Mouse (Mus musculus) forebrain, embryonic 11.5 days (tissue): Measurements from ENCODE around the gene Ly6g6d. TPM values are rescaled to one million over a fixed set of nuclear protein-coding genes. Genes with fewer than 3 reads are reported as not detected.
"Not testable (repeated sequence)": the region's sequence is repeated elsewhere in the genome, so short reads cannot be mapped to it uniquely, and the experiment has no call there.

ENCODE experiments used
- ATAC-seq: fragments of 200-750 bp; cut with Nextera tagmentation; replicated peaks from 2 replicates; pipeline ENCODE4 v1.8.0; 2017; ENCODE audit warnings: moderate TSS enrichment; ENCODE audit not compliant: low FRiP score
- DNase-seq: peaks from one replicate; pipeline ENCODE4 v3.0.0-alpha.2; 2017; ENCODE audit warnings: low spot score
- H3K27ac ChIP-seq: fragments of 300-500 bp; sonication (generic); 2 replicates; pipeline ENCODE4 v1.5.1; 2014; ENCODE audit warnings: low read depth, low read length
- H3K27me3 ChIP-seq: fragments of 300-500 bp; sonication (generic); 2 replicates; pipeline ENCODE4 v1.6.1; 2014; ENCODE audit warnings: mild to moderate bottlenecking, low read length, mixed read lengths; ENCODE audit not compliant: control insufficient read depth, insufficient read depth
- H3K36me3 ChIP-seq: fragments of 300-500 bp; sonication (generic); 2 replicates; pipeline ENCODE4 v1.6.1; 2014; ENCODE audit warnings: mild to moderate bottlenecking, low read length, moderate library complexity, mixed read lengths; ENCODE audit not compliant: control insufficient read depth, insufficient read depth
- H3K4me1 ChIP-seq: fragments of 300-500 bp; sonication (generic); replicated peaks from 2 replicates; pipeline ENCODE4 v1.6.1; 2014; ENCODE audit warnings: low read length, mixed read lengths; ENCODE audit not compliant: control insufficient read depth, insufficient read depth
- H3K4me2 ChIP-seq: fragments of 300-500 bp; sonication (generic); 2 replicates; pipeline ENCODE4 v1.6.1; 2014; ENCODE audit warnings: low read depth, mild to moderate bottlenecking, low read length, moderate library complexity, mixed read lengths; ENCODE audit not compliant: severe bottlenecking
- H3K4me3 ChIP-seq: fragments of 300-500 bp; sonication (generic); 2 replicates; pipeline ENCODE4 v1.5.1; 2014; ENCODE audit warnings: low read depth, low read length
- H3K9ac ChIP-seq: fragments of 300-500 bp; sonication (generic); 2 replicates; pipeline ENCODE4 v1.6.1; 2014; ENCODE audit warnings: low read length
- H3K9me3 ChIP-seq: fragments of 300-500 bp; sonication (generic); 2 replicates; pipeline ENCODE4 v1.6.1; 2016; ENCODE audit warnings: low read length, mixed read lengths; ENCODE audit not compliant: control insufficient read depth
- WGBS: fragments of 180-500 bp; shearing (Covaris S2); extraction: QIAGEN DNeasy Blood & Tissue Kit; methylation state at CpG from one replicate; pipeline ENCODE4 v1.1.7; 2014; 5-methylcytosine and 5-hydroxymethylcytosine counted together
- polyA plus RNA-seq: library from polyadenylated mRNA; unstranded; fragments of >200 nt; fragmentation: Nextera tagmentation; extraction: Ambion mirVana; gene quantifications from 2 replicates; pipeline ENCODE4 v1.2.1, GENCODE M21; 2014

Ly6g6d gene
- polyA plus RNA-seq, 1 experiment from 2014 or later: 1.8 TPM

- H3K27ac ChIP-seq: no peak overlapping the region
- peak overlapping the region; percentile 89 for H3K4me2 ChIP-seq
- WGBS: 93% methylated on average over 7 of the region's 7 CpGs
- no peak for DNase-seq
- no peaks in the 10 kb centered on the region for H3K9me3 ChIP-seq
- H3K4me1 ChIP-seq: peaks cover 19% of the 10 kb centered on the region
- ATAC-seq: no peak
- H3K36me3 ChIP-seq: no peaks in the 10 kb centered on the region
- peak overlapping the region; percentile 93 for H3K9ac ChIP-seq
- H3K27me3 ChIP-seq: no peaks in the 10 kb centered on the region
- peak overlapping the region; percentile 39; the same call in 1 of the 2 replicates for H3K4me3 ChIP-seq
Measured at GRCm38 (mm10) chr17:35044904-35045806, 32.7 kb downstream of the Ly6g6d start.

- H3K4me2 ChIP-seq: no peak overlapping the region
- no peak for DNase-seq
Measured at GRCm38 (mm10) chr17:35043794-35044193, 34.1 kb downstream of the Ly6g6d start.

DNA sequence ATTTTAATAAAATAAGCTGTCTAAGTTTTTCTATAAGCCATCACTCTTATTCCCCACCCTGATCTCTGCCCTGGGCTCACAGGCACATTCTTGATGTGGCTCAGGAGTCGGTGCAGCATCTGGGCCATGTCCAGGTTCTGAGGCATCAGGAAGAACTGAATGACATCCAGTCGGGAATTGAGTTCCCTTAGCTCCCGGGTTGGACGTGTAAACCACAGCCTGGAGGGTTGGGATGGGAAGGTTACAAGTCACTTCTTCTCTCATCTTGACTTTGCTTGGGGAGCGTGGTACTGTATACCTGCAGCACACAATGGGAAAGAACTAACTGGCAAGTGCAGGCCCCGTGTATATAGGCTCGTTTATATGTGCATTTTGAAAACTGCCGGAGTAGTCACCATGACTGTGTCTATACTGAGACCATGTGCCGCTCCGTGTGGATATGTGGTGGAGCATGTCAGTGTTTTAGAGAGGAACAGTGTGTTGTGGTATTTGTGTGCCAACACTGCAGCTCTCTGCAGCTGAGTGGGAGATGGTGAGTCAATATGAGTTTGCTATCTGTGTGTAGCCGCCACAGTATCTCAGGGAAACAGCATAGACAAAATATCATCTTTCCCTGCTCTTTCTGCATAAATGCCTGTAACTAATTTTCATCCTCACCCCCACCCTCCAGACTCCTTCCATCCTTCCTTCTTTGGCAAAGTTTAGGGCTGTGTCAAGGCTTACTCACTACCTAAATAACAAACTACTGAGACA lies 38.6 kb downstream of the Ly6g6d start:
- Histone ChIP-seq H3K36me3 (no peaks in the 10 kb centered on the region), H3K9me3 (no peaks in the 10 kb centered on the region), H3K27ac (no peak overlapping the region), H3K4me2 (no peak overlapping the region), H3K9ac (no peak overlapping the region), H3K4me1 (no peaks in the 10 kb centered on the region), H3K4me3 (no peak overlapping the region), H3K27me3 (no peaks in the 10 kb centered on the region)
- no peak for ATAC-seq
- WGBS: 87% methylated on average over 11 of the region's 11 CpGs
- no peak for DNase-seq

More at GRCm38 (mm10) chr17:35043794-35044193, 34.1 kb downstream of the Ly6g6d start:
- no peak overlapping the region for H3K27ac ChIP-seq
- H3K9ac ChIP-seq: no peak overlapping the region
- no peaks in the 10 kb centered on the region for H3K27me3 ChIP-seq
- peaks cover 11% of the 10 kb centered on the region for H3K4me1 ChIP-seq
- ATAC-seq: no peak
- H3K36me3 ChIP-seq: no peaks in the 10 kb centered on the region
- H3K9me3 ChIP-seq: no peaks in the 10 kb centered on the region
- no peak overlapping the region for H3K4me3 ChIP-seq
- 85% methylated on average over 4 of the region's 4 CpGs for WGBS

DNA sequence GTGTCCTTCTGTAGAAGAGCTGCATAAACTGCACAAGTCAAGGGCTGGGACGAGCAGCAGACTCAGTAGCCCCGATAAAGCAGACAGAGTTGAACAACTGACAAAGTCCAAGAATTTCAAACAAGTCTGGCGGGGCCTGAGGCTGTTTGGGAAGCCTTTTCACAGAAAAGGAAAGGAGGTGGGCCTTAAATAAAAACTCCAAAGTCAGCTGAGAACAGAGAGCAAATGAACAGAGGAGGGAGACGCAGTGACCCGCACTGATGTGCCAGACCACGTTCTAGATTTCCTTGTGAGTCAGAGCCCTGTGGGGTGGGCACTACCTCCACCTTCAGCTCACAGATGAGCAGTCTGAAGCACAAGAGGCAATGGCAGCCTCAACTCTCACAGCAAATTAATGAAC lies 43.0 kb downstream of the Ly6g6d start:
- Histone ChIP-seq H3K9ac (no peak overlapping the region), H3K27ac (no peak overlapping the region), H3K27me3 (no peaks in the 10 kb centered on the region), H3K4me3 (no peak overlapping the region), H3K9me3 (no peaks in the 10 kb centered on the region), H3K4me2 (no peak overlapping the region), H3K36me3 (no peaks in the 10 kb centered on the region), H3K4me1 (peaks cover 2% of the 10 kb centered on the region; the same call in 1 of the 2 replicates)
- WGBS: 84% methylated on average over 6 of the region's 6 CpGs
- no peak for ATAC-seq
- DNase-seq: no peak

GRCm38 (mm10) chr17:35033703-35034102 lies 44.2 kb downstream of the Ly6g6d start:
- WGBS: 81% methylated on average over 1 of the region's 1 CpGs
- H3K9ac ChIP-seq, H3K9me3 ChIP-seq, H3K36me3 ChIP-seq, H3K4me3 ChIP-seq, H3K4me1 ChIP-seq, DNase-seq, H3K27ac ChIP-seq, ATAC-seq, H3K27me3 ChIP-seq, H3K4me2 ChIP-seq: not testable (repeated sequence)

DNA sequence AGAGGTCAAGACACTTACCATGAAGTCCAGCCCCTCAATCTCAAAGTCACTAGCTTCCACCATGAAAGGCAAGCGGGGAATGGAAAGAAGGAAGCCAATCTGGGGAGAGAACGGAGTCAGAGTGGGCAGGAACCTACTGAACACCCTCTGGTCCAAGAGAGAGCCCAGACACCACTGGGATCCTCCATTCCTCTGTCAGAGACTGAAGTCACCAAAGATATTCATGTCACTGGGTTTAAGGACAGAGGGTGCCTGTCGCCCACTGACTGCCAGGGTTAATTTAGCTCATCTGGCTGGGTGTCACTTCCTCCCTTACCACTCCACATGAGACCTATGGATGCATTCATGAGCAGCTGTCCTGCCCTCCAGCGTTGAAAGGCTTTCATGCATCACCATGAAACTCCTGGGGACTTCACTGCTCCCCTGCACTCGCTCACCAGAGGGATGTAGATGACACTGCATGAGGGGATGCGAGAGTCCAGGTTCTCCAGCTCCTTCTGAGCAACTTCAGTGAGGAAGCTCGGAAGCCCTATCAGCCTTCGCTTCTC lies 45.5 kb downstream of the Ly6g6d start:
- Histone ChIP-seq H3K9me3 (no peaks in the 10 kb centered on the region), H3K27ac (no peak overlapping the region), H3K4me3 (no peak overlapping the region), H3K9ac (no peak overlapping the region), H3K4me2 (no peak overlapping the region), H3K4me1 (peaks cover 11% of the 10 kb centered on the region), H3K36me3 (no peaks in the 10 kb centered on the region), H3K27me3 (no peaks in the 10 kb centered on the region)
- 79% methylated on average over 8 of the region's 8 CpGs for WGBS
- ATAC-seq (no peak), DNase-seq (no peak)

- Histone ChIP-seq H3K4me1 (peaks cover 13% of the 10 kb centered on the region), H3K27ac (no peak overlapping the region), H3K9me3 (no peaks in the 10 kb centered on the region), H3K9ac (no peak overlapping the region), H3K4me3 (no peak overlapping the region), H3K27me3 (no peaks in the 10 kb centered on the region), H3K36me3 (no peaks in the 10 kb centered on the region), H3K4me2 (no peak overlapping the region)
- no peak for ATAC-seq
- 84% methylated on average over 7 of the region's 7 CpGs for WGBS
- DNase-seq: no peak
Measured at GRCm38 (mm10) chr17:35031880-35032279, 46.0 kb downstream of the Ly6g6d start.

DNA sequence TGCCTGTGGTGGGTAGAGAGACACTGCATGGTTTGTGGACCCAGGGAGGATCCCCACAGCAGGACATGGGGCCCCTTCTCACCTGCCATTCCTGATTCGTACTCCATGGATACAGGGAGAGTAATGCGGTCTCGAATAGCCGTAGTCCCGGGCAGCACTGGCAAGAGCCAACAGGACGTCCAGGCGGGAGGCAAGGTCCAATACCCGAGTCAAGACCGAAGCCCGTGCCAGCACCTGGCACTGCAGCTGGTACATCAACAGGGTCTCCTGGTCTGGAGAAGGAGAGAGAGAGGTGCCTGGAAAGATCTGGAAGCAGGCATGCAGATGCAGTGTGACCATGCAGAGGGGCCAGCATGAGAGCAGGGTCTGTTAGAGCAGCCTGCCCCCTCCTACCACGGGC lies 46.6 kb downstream of the Ly6g6d start:
- no peak for ATAC-seq
- 95% methylated on average over 11 of the region's 11 CpGs for WGBS

More for the DNA sequence above, 46.6 kb downstream of the Ly6g6d start:
- Histone ChIP-seq H3K9me3 (no peaks in the 10 kb centered on the region), H3K27ac (no peak overlapping the region), H3K27me3 (no peaks in the 10 kb centered on the region), H3K36me3 (no peaks in the 10 kb centered on the region), H3K4me1 (peaks cover 13% of the 10 kb centered on the region), H3K9ac (no peak overlapping the region), H3K4me3 (no peak overlapping the region), H3K4me2 (no peak overlapping the region)
- DNase-seq: peak; percentile 46
